Mouse (Mus musculus): Measurements from ENCODE around the gene Tnk2. TPM values are rescaled to one million over a fixed set of nuclear protein-coding genes. Genes with fewer than 3 reads are reported as not detected.

Gene Tnk2
- total and polyA plus RNA-seq, 3 experiments: 14.7 to 62.2 (median 31.9) TPM

DNA sequence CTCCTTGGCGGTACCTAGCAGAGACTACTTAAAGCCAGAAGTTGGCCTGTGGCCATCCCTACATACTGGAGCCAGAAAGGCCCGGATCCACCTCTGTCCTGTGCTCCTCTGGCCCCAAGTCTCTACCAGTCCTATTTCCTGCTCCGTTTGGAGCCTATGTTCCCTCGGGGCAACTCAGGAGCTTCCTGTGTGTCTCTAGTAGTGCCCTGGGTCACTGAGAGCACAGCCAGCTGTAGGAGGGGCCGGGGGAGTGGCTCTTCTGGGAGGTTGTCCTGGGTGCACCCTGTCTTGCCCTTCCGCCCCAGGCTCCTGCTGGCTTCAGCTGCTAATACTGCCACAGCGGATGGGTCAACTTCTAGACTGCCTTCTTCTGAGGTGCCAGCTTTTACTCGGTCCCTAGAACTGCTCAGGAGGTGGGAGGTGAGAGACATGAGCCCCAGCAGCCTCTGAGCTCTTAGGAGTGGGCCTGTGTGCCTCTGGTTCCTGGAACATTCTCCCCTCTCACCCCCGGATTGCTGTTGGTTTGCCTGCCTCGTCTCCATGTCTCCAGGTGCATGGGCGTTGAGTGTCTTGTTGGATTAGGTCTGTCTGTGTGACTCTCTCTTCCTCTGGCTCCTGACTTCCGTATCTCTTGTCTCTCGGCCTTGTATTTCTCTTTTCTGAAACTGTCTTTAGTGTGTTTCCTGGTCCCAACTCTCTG is 29.3 kb downstream of the Tnk2 start:
- Histone ChIP-seq H3K36me3 (replicated peaks in 1 of 2; ENCODE audit: control insufficient read depth in 1 of 2, insufficient read depth in 1 of 2, low read length in 1 of 2) (peaks cover 30 to 70% of the 10 kb centered on the region in 2 experiments), H3K27ac (ENCODE audit: insufficient read depth, low read depth) (peak overlapping the region; percentile 78), H3K4me1 (ENCODE audit: control insufficient read depth in 1 of 2, insufficient read depth in 2 of 2) (peaks cover 31 to 64% of the 10 kb centered on the region in 2 experiments)

GRCm38 (mm10) chr16:32674121-32674740 is 30.6 kb downstream of the Tnk2 start:
- Histone ChIP-seq H3K27me3 (replicated peaks) (no peaks in the 10 kb centered on the region), H3K79me2 (replicated peaks; ENCODE audit: control insufficient read depth, extremely low read depth, insufficient read depth, poor library complexity, severe bottlenecking) (0 out of 2 replicates have a peak, but pooled peaks cover 3% of the 10 kb centered on the region), H3K4me3 (replicated peaks in 1 of 3; ENCODE audit: low read depth in 2 of 3, low read length in 2 of 3, poor library complexity in 1 of 3) (peak overlapping the region; percentile 58 to 63 (median 63)), H3K9ac (ENCODE audit: insufficient read depth, low read depth) (no peak overlapping the region), H3K27ac (ENCODE audit: insufficient read depth, low read depth) (no peak overlapping the region), H3K9me3 (replicated peaks; ENCODE audit: low read length) (no peaks in the 10 kb centered on the region), H3K4me2 (ENCODE audit: insufficient read depth, low read depth, poor library complexity, severe bottlenecking) (peak overlapping the region; percentile 62), H3K4me1 (ENCODE audit: control insufficient read depth in 1 of 2, insufficient read depth in 2 of 2) (peaks cover 25 to 52% of the 10 kb centered on the region in 2 experiments), H3K36me3 (replicated peaks in 1 of 2; ENCODE audit: control insufficient read depth in 1 of 2, insufficient read depth in 1 of 2, low read length in 1 of 2) (peaks cover 40 to 79% of the 10 kb centered on the region in 2 experiments)
- no peak for DNase-seq (ENCODE audit: extremely low read depth)
- TF ChIP-seq BHLHE40 (IDR thresholded peaks at IDR 0.05; ENCODE audit: low read depth, low read length): no peak
- TF ChIP-seq ZC3H11A (IDR thresholded peaks at IDR 0.05; ENCODE audit: low read depth, low read length): no peak
- TF ChIP-seq ZNF384 (IDR thresholded peaks at IDR 0.05; ENCODE audit: low read depth, low read length): no peak
- no peak for TF ChIP-seq EP300 (IDR thresholded peaks at IDR 0.05; ENCODE audit: low read length)
- no peak for TF ChIP-seq UBTF (IDR thresholded peaks at IDR 0.05; ENCODE audit: low read depth, low read length)
- TF ChIP-seq USF1 (IDR thresholded peaks at IDR 0.05; ENCODE audit: low read depth, low read length): no peak
- TF ChIP-seq ZMIZ1 (IDR thresholded peaks at IDR 0.05; ENCODE audit: low read depth, low read length): no peak
- no peak for TF ChIP-seq ETS1 (conservative IDR thresholded peaks at IDR 0.05; ENCODE audit: low read depth, low read length)
- no peak for TF ChIP-seq POLR2AphosphoS2 (IDR thresholded peaks at IDR 0.05; ENCODE audit: low read depth, low read length)
- no peak for TF ChIP-seq POLR2A (IDR thresholded peaks at IDR 0.05; ENCODE audit: low read depth, low read length)
- no peak for TF ChIP-seq PAX5 (IDR thresholded peaks at IDR 0.05; ENCODE audit: low read length)
- no peak for TF ChIP-seq USF2 (conservative IDR thresholded peaks at IDR 0.05; ENCODE audit: low read depth, low read length)
- no peak for TF ChIP-seq CHD1 (IDR thresholded peaks at IDR 0.05; ENCODE audit: low read depth, low read length)
- TF ChIP-seq CTCF (conservative IDR thresholded peaks at IDR 0.05 in 1 of 2, IDR thresholded peaks at IDR 0.05 in 1 of 2; ENCODE audit: low read depth in 2 of 2, low read length in 2 of 2): no peak
- TF ChIP-seq KAT2A (IDR thresholded peaks at IDR 0.05; ENCODE audit: insufficient replicate concordance, low read length): no peak
- TF ChIP-seq TBP (conservative IDR thresholded peaks at IDR 0.05; ENCODE audit: low read depth, low read length): no peak
- no peak for TF ChIP-seq NRF1 (IDR thresholded peaks at IDR 0.05; ENCODE audit: low read depth, low read length)
- in situ Hi-C loops (cut with MboI; ENCODE audit: low pct_ligation_motif_present, low pct_unique_long_range_greater_than_20kb, low sequenced_read_pairs) (loop anchor here (5.0 kb wide), 2 partner anchors 42 to 172 kb away; no protein-coding TSS in a partner anchor), dilution Hi-C loops (cut with MboI; ENCODE audit: extremely low pct_ligation_motif_present, extremely low pct_unique_long_range_greater_than_20kb, low sequenced_read_pairs) (no loop called here)

More for the DNA sequence above, 29.3 kb downstream of the Tnk2 start:
- Histone ChIP-seq H3K4me2 (ENCODE audit: insufficient read depth, low read depth, poor library complexity, severe bottlenecking) (peak overlapping the region; percentile 62), H3K9ac (ENCODE audit: insufficient read depth, low read depth) (peak overlapping the region; percentile 70), H3K27me3 (replicated peaks) (no peaks in the 10 kb centered on the region), H3K79me2 (replicated peaks; ENCODE audit: control insufficient read depth, extremely low read depth, insufficient read depth, poor library complexity, severe bottlenecking) (0 out of 2 replicates have a peak, but pooled peaks cover 3% of the 10 kb centered on the region), H3K9me3 (replicated peaks; ENCODE audit: low read length) (no peaks in the 10 kb centered on the region), H3K4me3 (replicated peaks in 1 of 3; ENCODE audit: low read depth in 2 of 3, low read length in 2 of 3, poor library complexity in 1 of 3) (peak overlapping the region; percentile 58 to 63 (median 63))
- dilution Hi-C loops (cut with MboI; ENCODE audit: extremely low pct_ligation_motif_present, extremely low pct_unique_long_range_greater_than_20kb, low sequenced_read_pairs): no loop called here
- peak; percentile 87 for DNase-seq (ENCODE audit: extremely low read depth)
- TF ChIP-seq ZC3H11A (IDR thresholded peaks at IDR 0.05; ENCODE audit: low read depth, low read length) (no peak), IRF4 (IDR thresholded peaks at IDR 0.05; ENCODE audit: low read depth, low read length) (peak; percentile 58), CTCF (conservative IDR thresholded peaks at IDR 0.05 in 1 of 2, IDR thresholded peaks at IDR 0.05 in 1 of 2; ENCODE audit: low read depth in 2 of 2, low read length in 2 of 2) (no peak), MAX (IDR thresholded peaks at IDR 0.05; ENCODE audit: low read length) (no peak; the same call in 1 of the 2 replicates), POLR2A (IDR thresholded peaks at IDR 0.05; ENCODE audit: low read depth, low read length) (peak; percentile 61), ZNF384 (IDR thresholded peaks at IDR 0.05; ENCODE audit: low read depth, low read length) (no peak), CHD1 (IDR thresholded peaks at IDR 0.05; ENCODE audit: low read depth, low read length) (no peak), TBP (conservative IDR thresholded peaks at IDR 0.05; ENCODE audit: low read depth, low read length) (0 out of 2 replicates have a peak, but pooled peaks have one; percentile 34), NELFE (IDR thresholded peaks at IDR 0.05; ENCODE audit: low read depth, low read length) (peak; percentile 57; the same call in 1 of the 2 replicates), NRF1 (IDR thresholded peaks at IDR 0.05; ENCODE audit: low read depth, low read length) (peak; percentile 38; the same call in 1 of the 2 replicates), ETS1 (conservative IDR thresholded peaks at IDR 0.05; ENCODE audit: low read depth, low read length) (no peak), USF2 (conservative IDR thresholded peaks at IDR 0.05; ENCODE audit: low read depth, low read length) (no peak), JUND (conservative IDR thresholded peaks at IDR 0.05; ENCODE audit: low read depth, low read length) (no peak), ZMIZ1 (IDR thresholded peaks at IDR 0.05; ENCODE audit: low read depth, low read length) (peak; percentile 66; the same call in 1 of the 2 replicates), SIN3A (IDR thresholded peaks at IDR 0.05; ENCODE audit: low read length) (no peak; the same call in 1 of the 2 replicates), MAFK (IDR thresholded peaks at IDR 0.05; ENCODE audit: insufficient replicate concordance, low read length) (no peak), RAD21 (IDR thresholded peaks at IDR 0.05; ENCODE audit: low read depth, low read length) (no peak), MYC (IDR thresholded peaks at IDR 0.05; ENCODE audit: low read depth, low read length) (0 out of 2 replicates have a peak, but pooled peaks have one; percentile 17), TCF12 (IDR thresholded peaks at IDR 0.05; ENCODE audit: low read depth, low read length) (peak; percentile 75), ELF1 (IDR thresholded peaks at IDR 0.05; ENCODE audit: low read depth, low read length) (peak; percentile 76), KAT2A (IDR thresholded peaks at IDR 0.05; ENCODE audit: insufficient replicate concordance, low read length) (no peak), ZKSCAN1 (IDR thresholded peaks at IDR 0.05; ENCODE audit: borderline replicate concordance, low read depth, low read length) (no peak), GABPA (IDR thresholded peaks at IDR 0.05; ENCODE audit: insufficient replicate concordance, low read depth, low read length) (no peak), RCOR1 (conservative IDR thresholded peaks at IDR 0.05; ENCODE audit: low read depth, low read length) (no peak), MEF2A (IDR thresholded peaks at IDR 0.05; ENCODE audit: borderline replicate concordance, low read depth, low read length) (peak; percentile 18; the same call in 1 of the 2 replicates), PAX5 (IDR thresholded peaks at IDR 0.05; ENCODE audit: low read length) (no peak)
- in situ Hi-C loops (cut with MboI; ENCODE audit: low pct_ligation_motif_present, low pct_unique_long_range_greater_than_20kb, low sequenced_read_pairs): loop anchor here (5.0 kb wide), 2 partner anchors 41 to 171 kb away; no protein-coding TSS in a partner anchor
